Mouse (Mus musculus) adrenal gland, postnatal 25 days (tissue): ENCODE measurements around the gene Slc6a3. TPM values are rescaled to one million over a fixed set of nuclear protein-coding genes. Genes with fewer than 3 reads are reported as not detected.

Experiments used
- DNase-seq: peaks from one replicate; pipeline ENCODE4 v3.0.0; 2021; ENCODE audit warnings: mixed read lengths
- long read RNA-seq: library from polyadenylated mRNA; stranded (forward); transcript quantifications from one replicate; pipeline ENCODE4 v2.0.0, GENCODE M21; 2021
- total RNA-seq: library from RNA; stranded (reverse); gene quantifications from 2 replicates; pipeline ENCODE4 v1.2.3, GENCODE M21; 2021

Gene Slc6a3
- total RNA-seq, result 0.12 TPM in 1 of 2 replicates, not detected in the other
- long read RNA-seq, result 0 reads

- peak; percentile 79 for DNase-seq
Measured at GRCm38 (mm10) chr13:73536403-73536821, at the start of gene Slc6a3. Gene Slc6a3 (plus strand): TSS chr13:73536747.

GRCm38 (mm10) chr13:73488105-73488504, 48.4 kb upstream of the Slc6a3 start:
- DNase-seq, result no peak

GRCm38 (mm10) chr13:73488707-73489106, 47.8 kb upstream of the Slc6a3 start:
- no peak for DNase-seq

- DNase-seq, result no peak
Measured at GRCm38 (mm10) chr13:73489986-73490385, 46.6 kb upstream of the Slc6a3 start.

- no peak for DNase-seq
Measured at GRCm38 (mm10) chr13:73490564-73491170, 45.9 kb upstream of the Slc6a3 start.

GRCm38 (mm10) chr13:73493183-73493582, 43.4 kb upstream of the Slc6a3 start:
- no peak for DNase-seq

GRCm38 (mm10) chr13:73494528-73494927, 42.0 kb upstream of the Slc6a3 start:
- no peak for DNase-seq

- no peak for DNase-seq
Measured at GRCm38 (mm10) chr13:73496137-73496536, 40.4 kb upstream of the Slc6a3 start.

- DNase-seq, result no peak
Measured at GRCm38 (mm10) chr13:73499893-73500604, 36.5 kb upstream of the Slc6a3 start.

GRCm38 (mm10) chr13:73502719-73503118, 33.8 kb upstream of the Slc6a3 start:
- DNase-seq, result no peak

GRCm38 (mm10) chr13:73505686-73506467, 30.7 kb upstream of the Slc6a3 start:
- peak; percentile 80 for DNase-seq

GRCm38 (mm10) chr13:73508817-73509550, 27.6 kb upstream of the Slc6a3 start:
- DNase-seq, result no peak

- no peak for DNase-seq
Measured at GRCm38 (mm10) chr13:73509869-73510268, 26.7 kb upstream of the Slc6a3 start.

- DNase-seq, result peak; percentile 65
Measured at GRCm38 (mm10) chr13:73512776-73513673, 23.5 kb upstream of the Slc6a3 start.

GRCm38 (mm10) chr13:73516886-73517285, 19.7 kb upstream of the Slc6a3 start:
- DNase-seq, result no peak

- DNase-seq, result no peak
Measured at GRCm38 (mm10) chr13:73533716-73534115, 2.8 kb upstream of the Slc6a3 start.

GRCm38 (mm10) chr13:73535287-73535686, 1.3 kb upstream of the Slc6a3 start:
- DNase-seq, result no peak

GRCm38 (mm10) chr13:73536824-73537223, 277 bp downstream of the Slc6a3 start:
- DNase-seq, result no peak

GRCm38 (mm10) chr13:73564201-73564600, 27.7 kb downstream of the Slc6a3 start:
- DNase-seq, result no peak

- DNase-seq, result no peak
Measured at GRCm38 (mm10) chr13:73575051-73575450, 38.5 kb downstream of the Slc6a3 start.

GRCm38 (mm10) chr13:73577277-73577676, 40.7 kb downstream of the Slc6a3 start:
- DNase-seq, result no peak
